Mouse (Mus musculus): ENCODE data around the gene Fnbp1l. TPM values are rescaled to one million over a fixed set of nuclear protein-coding genes. Genes with fewer than 3 reads are reported as not detected.

The Fnbp1l gene
- polyA plus RNA-seq, 1 experiment from 2014 or later, result 56.3 TPM

GRCm38 (mm10) chr3:122638329-122639196 lies 19.0 kb upstream of the Fnbp1l start:
- Histone ChIP-seq H3K4me2 (peak overlapping the region; percentile 33), H3K27ac (ENCODE audit: low read depth) (no peak overlapping the region), H3K9me3 (ENCODE audit: low read depth, low read length) (no peaks in the 10 kb centered on the region), H3K27me3 (ENCODE audit: insufficient read depth, low read length) (no peaks in the 10 kb centered on the region), H3K4me3 (ENCODE audit: low read depth, low read length) (no peak overlapping the region), H3K4me1 (ENCODE audit: insufficient read depth) (0 out of 2 replicates have a peak, but pooled peaks cover 5% of the 10 kb centered on the region), H3K9ac (no peak overlapping the region), H3K36me3 (ENCODE audit: insufficient read depth) (no peaks in the 10 kb centered on the region)
- peak; percentile 100 for TF ChIP-seq CTCF (IDR thresholded peaks at IDR 0.05; ENCODE audit: low read depth)
- peak; percentile 99 for DNase-seq
- WGBS, result 33% methylated on average over 14 of the region's 14 CpGs
- ATAC-seq (ENCODE audit: insufficient read depth), result peak; percentile 68

- Histone ChIP-seq H3K9ac (no peak overlapping the region), H3K4me3 (ENCODE audit: low read depth, low read length) (no peak overlapping the region), H3K4me1 (ENCODE audit: insufficient read depth) (0 out of 2 replicates have a peak, but pooled peaks cover 5% of the 10 kb centered on the region), H3K4me2 (no peak overlapping the region), H3K27ac (ENCODE audit: low read depth) (no peak overlapping the region), H3K9me3 (ENCODE audit: low read depth, low read length) (no peaks in the 10 kb centered on the region), H3K36me3 (ENCODE audit: insufficient read depth) (no peaks in the 10 kb centered on the region), H3K27me3 (ENCODE audit: insufficient read depth, low read length) (no peaks in the 10 kb centered on the region)
- WGBS, result 71% methylated on average over 1 of the region's 1 CpGs
- DNase-seq (no peak), ATAC-seq (ENCODE audit: insufficient read depth) (no peak)
- TF ChIP-seq CTCF (IDR thresholded peaks at IDR 0.05; ENCODE audit: low read depth), result no peak
Measured at GRCm38 (mm10) chr3:122637280-122637679, 17.8 kb upstream of the Fnbp1l start.

- no peaks in the 10 kb centered on the region for H3K9me3 ChIP-seq (ENCODE audit: low read depth, low read length)
Measured at GRCm38 (mm10) chr3:122635246-122635645, 15.7 kb upstream of the Fnbp1l start.

GRCm38 (mm10) chr3:122629580-122629979 lies 10.1 kb upstream of the Fnbp1l start:
- Histone ChIP-seq H3K4me1 (ENCODE audit: insufficient read depth) (no peaks in the 10 kb centered on the region), H3K4me3 (ENCODE audit: low read depth, low read length) (peak overlapping the region; percentile 10; the same call in 1 of the 2 replicates), H3K4me2 (peak overlapping the region; percentile 51), H3K27ac (ENCODE audit: low read depth) (peak overlapping the region; percentile 15; the same call in 1 of the 2 replicates), H3K36me3 (ENCODE audit: insufficient read depth) (no peaks in the 10 kb centered on the region), H3K9ac (no peak overlapping the region; the same call in 1 of the 2 replicates), H3K9me3 (ENCODE audit: low read depth, low read length) (no peaks in the 10 kb centered on the region), H3K27me3 (ENCODE audit: insufficient read depth, low read length) (no peaks in the 10 kb centered on the region)
- DNase-seq, result peak; percentile 62
- peak; percentile 62; the same call in 1 of the 2 replicates for ATAC-seq (ENCODE audit: insufficient read depth)
- 13% methylated on average over 13 of the region's 13 CpGs for WGBS
- TF ChIP-seq CTCF (IDR thresholded peaks at IDR 0.05; ENCODE audit: low read depth), result no peak

More at GRCm38 (mm10) chr3:122635246-122635645, 15.7 kb upstream of the Fnbp1l start:
- 22% methylated on average over 12 of the region's 12 CpGs for WGBS
- H3K4me2 ChIP-seq, result no peak overlapping the region
- DNase-seq, result peak; percentile 57
- ATAC-seq (ENCODE audit: insufficient read depth), result peak; percentile 25; the same call in 1 of the 2 replicates
- no peak; the same call in 1 of the 2 replicates for TF ChIP-seq CTCF (IDR thresholded peaks at IDR 0.05; ENCODE audit: low read depth)
- no peak overlapping the region for H3K4me3 ChIP-seq (ENCODE audit: low read depth, low read length)
- H3K9ac ChIP-seq, result no peak overlapping the region
- no peak overlapping the region for H3K27ac ChIP-seq (ENCODE audit: low read depth)
- no peaks in the 10 kb centered on the region for H3K36me3 ChIP-seq (ENCODE audit: insufficient read depth)
- no peaks in the 10 kb centered on the region for H3K27me3 ChIP-seq (ENCODE audit: insufficient read depth, low read length)
- 0 out of 2 replicates have a peak, but pooled peaks cover 5% of the 10 kb centered on the region for H3K4me1 ChIP-seq (ENCODE audit: insufficient read depth)

- Histone ChIP-seq H3K9me3 (ENCODE audit: low read depth, low read length) (no peaks in the 10 kb centered on the region), H3K36me3 (ENCODE audit: insufficient read depth) (no peaks in the 10 kb centered on the region), H3K4me3 (ENCODE audit: low read depth, low read length) (no peak overlapping the region), H3K9ac (no peak overlapping the region), H3K4me2 (no peak overlapping the region), H3K27me3 (ENCODE audit: insufficient read depth, low read length) (no peaks in the 10 kb centered on the region), H3K27ac (ENCODE audit: low read depth) (no peak overlapping the region), H3K4me1 (ENCODE audit: insufficient read depth) (no peaks in the 10 kb centered on the region)
- ATAC-seq (ENCODE audit: insufficient read depth) (no peak), DNase-seq (no peak)
- WGBS, result 78% methylated on average over 3 of the region's 3 CpGs
- no peak for TF ChIP-seq CTCF (IDR thresholded peaks at IDR 0.05; ENCODE audit: low read depth)
Measured at GRCm38 (mm10) chr3:122628956-122629355, 9.4 kb upstream of the Fnbp1l start.

GRCm38 (mm10) chr3:122628546-122628945 lies 9.0 kb upstream of the Fnbp1l start:
- H3K9ac ChIP-seq, result no peak overlapping the region
- H3K36me3 ChIP-seq (ENCODE audit: insufficient read depth), result no peaks in the 10 kb centered on the region
- DNase-seq, result no peak
- no peaks in the 10 kb centered on the region for H3K9me3 ChIP-seq (ENCODE audit: low read depth, low read length)
- H3K4me1 ChIP-seq (ENCODE audit: insufficient read depth), result no peaks in the 10 kb centered on the region
- ATAC-seq (ENCODE audit: insufficient read depth), result peak; percentile 15; the same call in 1 of the 2 replicates
- 91% methylated on average over 10 of the region's 10 CpGs for WGBS
- H3K4me2 ChIP-seq, result no peak overlapping the region
- TF ChIP-seq CTCF (IDR thresholded peaks at IDR 0.05; ENCODE audit: low read depth), result no peak
- no peak overlapping the region for H3K4me3 ChIP-seq (ENCODE audit: low read depth, low read length)
- no peak overlapping the region for H3K27ac ChIP-seq (ENCODE audit: low read depth)
- H3K27me3 ChIP-seq (ENCODE audit: insufficient read depth, low read length), result no peaks in the 10 kb centered on the region

GRCm38 (mm10) chr3:122627846-122628245 lies 8.3 kb upstream of the Fnbp1l start:
- no peak for ATAC-seq (ENCODE audit: insufficient read depth)
- Histone ChIP-seq H3K9me3 (ENCODE audit: low read depth, low read length) (no peaks in the 10 kb centered on the region), H3K27ac (ENCODE audit: low read depth) (no peak overlapping the region), H3K9ac (no peak overlapping the region), H3K4me1 (ENCODE audit: insufficient read depth) (no peaks in the 10 kb centered on the region), H3K4me2 (no peak overlapping the region), H3K27me3 (ENCODE audit: insufficient read depth, low read length) (no peaks in the 10 kb centered on the region), H3K36me3 (ENCODE audit: insufficient read depth) (no peaks in the 10 kb centered on the region), H3K4me3 (ENCODE audit: low read depth, low read length) (no peak overlapping the region)
- DNase-seq, result no peak
- WGBS, result 78% methylated on average over 6 of the region's 6 CpGs
- no peak for TF ChIP-seq CTCF (IDR thresholded peaks at IDR 0.05; ENCODE audit: low read depth)
